Mouse (Mus musculus): ENCODE data around the gene 1700123K08Rik. TPM values are rescaled to one million over a fixed set of nuclear protein-coding genes. Genes with fewer than 3 reads are reported as not detected.
"Not testable (repeated sequence)": the region's sequence is repeated elsewhere in the genome, so short reads cannot be mapped to it uniquely, and the experiment has no call there.

The 1700123K08Rik gene
- total RNA-seq (2021) (not detected), polyA plus RNA-seq (2012; rRNA removed) (not detected in 2 replicates)
- long read RNA-seq = 0 reads

- not testable (repeated sequence) for DNase-seq
Measured at GRCm38 (mm10) chr5:138564612-138565011, at the start of gene 1700123K08Rik. TSS of gene 1700123K08Rik (minus strand) at chr5:138564712.

- no peak for DNase-seq
Measured at GRCm38 (mm10) chr5:138587396-138587795, 22.9 kb upstream of the 1700123K08Rik start.

GRCm38 (mm10) chr5:138571623-138572022, 7.1 kb upstream of the 1700123K08Rik start:
- no peak for DNase-seq

- DNase-seq = no peak
Measured at GRCm38 (mm10) chr5:138552718-138553117, 11.8 kb downstream of the 1700123K08Rik start.

- DNase-seq = no peak
Measured at GRCm38 (mm10) chr5:138532491-138532890, 32.0 kb downstream of the 1700123K08Rik start.

Small RNAs within 50 kb of the gene (microRNA-seq; reads per million reads assigned to microRNA genes)
- gene Gm24082 = 0 reads per million in 2 experiments

Other genes starting within 250 kb of the 1700123K08Rik start
- gene Pvrig, start 222.8 kb downstream of the 1700123K08Rik start, total RNA-seq (2021) = under 1 TPM in 1 of 2 experiments, not detected in 1; 0.55 TPM
- 0.09 and 0.10 TPM in 2 replicates for gene Pvrig, start 222.8 kb downstream of the 1700123K08Rik start, polyA plus RNA-seq (2012; rRNA removed)
- 1 to 10 TPM; 4.5 to 10.0 TPM for gene Zfp157, start 123.2 kb downstream of the 1700123K08Rik start, total RNA-seq (2021)
- gene Zfp157, start 123.2 kb downstream of the 1700123K08Rik start, polyA plus RNA-seq (2012; rRNA removed) = 1.1 and 1.4 TPM in 2 replicates
- 10 to 100 TPM; 19.1 to 22.4 TPM for gene Zfp68, start 55.0 kb upstream of the 1700123K08Rik start, total RNA-seq (2021)
- gene Zfp68, start 55.0 kb upstream of the 1700123K08Rik start, polyA plus RNA-seq (2012; rRNA removed) = 1.3 and 1.6 TPM in 2 replicates
- gene A430033K04Rik, start 58.1 kb upstream of the 1700123K08Rik start, total RNA-seq (2021) = 1 to 10 TPM; 3.9 to 7.4 TPM
- 0.46 and 1.1 TPM in 2 replicates for gene A430033K04Rik, start 58.1 kb upstream of the 1700123K08Rik start, polyA plus RNA-seq (2012; rRNA removed)
- 10 to 100 TPM in 1 of 2 experiments, 1 to 10 TPM in 1; 8.4 to 20.5 TPM for gene Fam20c, start 189.8 kb upstream of the 1700123K08Rik start, total RNA-seq (2021)
- gene Fam20c, start 189.8 kb upstream of the 1700123K08Rik start, polyA plus RNA-seq (2012; rRNA removed) = 37.7 and 39.7 TPM in 2 replicates

Data from adrenal gland, adult 2 months (tissue).